Mouse (Mus musculus) MEL-GATA-1-ER (cell line): ENCODE measurements at regions not wholly inside any gene's neighbourhood (a gene's known extent, or its start where the extent isn't known, plus 50 kb on each side); places are given as distances from the start of the nearest gene placed in this dataset.
A peak's percentile ranks its signal among the peaks of the same experiment; 100 is the strongest.

Experiments
- DNase-seq: peaks from one replicate; pipeline ENCODE4 v3.0.0-alpha.2; 2012; ENCODE audit warnings: low read depth; ENCODE audit errors: extremely low read depth

DNA sequence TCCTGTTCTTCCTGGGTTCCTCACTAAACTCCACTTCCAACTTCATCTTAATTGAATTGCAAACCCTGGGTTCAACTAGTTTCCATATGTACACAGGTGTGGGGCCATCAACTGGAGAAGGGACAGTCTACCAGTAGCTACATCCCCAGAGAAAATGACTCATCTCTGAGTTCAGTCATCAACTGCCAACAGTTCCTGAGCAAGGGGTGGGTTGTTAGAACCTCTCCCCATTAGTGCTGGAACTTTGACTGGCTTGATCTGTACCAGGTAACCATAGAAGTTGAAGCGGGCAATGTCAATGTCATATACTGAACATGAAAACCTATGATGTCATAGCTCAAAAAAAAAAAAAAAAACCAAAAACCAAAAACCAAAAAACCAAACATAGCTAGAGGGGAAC is 69.8 kb downstream of the Gm21750 start:
- DNase-seq = no peak

DNA sequence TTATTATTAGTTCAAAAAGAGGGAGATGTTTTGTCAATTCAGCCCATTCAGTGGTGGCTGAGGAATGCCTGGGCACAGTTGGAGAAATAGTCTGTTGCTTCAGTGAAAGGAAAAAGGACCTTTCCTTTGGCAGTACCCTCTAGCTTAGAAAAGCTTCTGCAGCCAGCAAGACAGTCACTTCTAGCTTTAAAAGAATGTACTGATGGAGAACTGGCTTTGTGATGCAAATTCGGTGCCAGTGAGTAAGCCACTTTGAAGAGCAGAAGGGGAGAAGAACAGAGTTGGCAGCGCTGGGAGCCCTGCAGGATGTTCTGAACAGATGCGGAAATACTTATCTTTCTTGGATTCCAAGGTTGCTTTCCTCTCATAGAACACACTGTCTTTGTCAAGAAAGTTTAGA is 71.1 kb downstream of the Gm21750 start:
- DNase-seq = no peak

DNA sequence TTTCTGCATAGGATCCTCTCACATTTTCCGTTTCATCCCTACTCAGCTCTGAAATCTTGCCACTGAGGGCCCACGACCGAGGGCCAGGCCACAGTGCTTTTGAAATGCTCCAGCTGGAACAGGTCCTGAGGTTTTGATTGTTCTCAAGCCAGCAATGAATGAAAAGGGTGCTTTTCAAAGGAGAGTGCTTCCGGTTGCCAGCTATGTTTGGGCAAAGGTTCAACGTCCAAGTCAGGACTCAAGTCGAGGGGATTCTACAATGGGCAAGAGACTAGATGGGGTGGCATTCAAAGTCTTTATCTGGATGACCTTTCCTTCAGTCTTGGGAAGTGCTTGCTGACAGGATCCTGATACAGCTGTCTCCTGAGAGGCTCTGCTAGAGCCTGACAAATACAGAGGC is 89.8 kb downstream of the Gm21750 start:
- DNase-seq = no peak

DNA sequence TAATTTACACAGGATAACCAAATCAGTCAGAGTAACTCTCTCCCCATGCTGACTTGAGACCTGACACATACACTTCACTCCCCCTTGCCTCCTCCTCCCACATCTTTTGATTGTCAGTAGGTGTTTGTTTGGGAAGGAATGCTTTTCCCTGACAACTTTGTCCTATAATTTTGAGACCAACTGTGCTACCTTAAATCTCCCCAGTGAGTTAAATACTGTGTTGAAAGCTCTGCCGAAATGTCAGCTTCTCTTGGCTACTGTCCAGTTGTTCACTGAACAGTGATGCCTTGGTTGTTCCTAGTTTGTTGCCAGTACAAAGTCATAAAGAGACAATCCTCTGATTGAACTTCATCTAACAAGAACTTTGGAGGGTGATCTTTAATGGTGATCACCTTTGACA is 99.0 kb downstream of the Gm21750 start:
- no peak for DNase-seq

DNA sequence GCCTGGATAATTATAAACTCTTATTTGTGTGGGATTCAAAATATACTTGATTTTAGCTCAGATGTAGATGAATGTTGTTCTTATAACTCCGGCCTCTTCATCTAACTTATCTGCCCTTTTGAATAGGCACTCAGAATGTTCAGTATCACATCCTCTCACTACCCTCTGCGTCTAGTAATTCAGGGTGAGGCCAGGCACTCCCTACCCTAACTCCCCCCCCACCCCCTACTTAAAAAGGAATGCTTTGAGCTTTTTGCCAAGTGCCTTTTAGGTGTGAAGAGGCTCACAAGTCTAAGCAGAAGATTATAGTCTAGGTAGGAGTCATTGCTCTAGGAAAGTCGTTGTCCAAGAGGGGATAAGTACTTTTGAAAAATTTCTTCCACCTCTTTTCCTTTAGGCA is 111.9 kb downstream of the Gm21750 start:
- no peak for DNase-seq

DNA sequence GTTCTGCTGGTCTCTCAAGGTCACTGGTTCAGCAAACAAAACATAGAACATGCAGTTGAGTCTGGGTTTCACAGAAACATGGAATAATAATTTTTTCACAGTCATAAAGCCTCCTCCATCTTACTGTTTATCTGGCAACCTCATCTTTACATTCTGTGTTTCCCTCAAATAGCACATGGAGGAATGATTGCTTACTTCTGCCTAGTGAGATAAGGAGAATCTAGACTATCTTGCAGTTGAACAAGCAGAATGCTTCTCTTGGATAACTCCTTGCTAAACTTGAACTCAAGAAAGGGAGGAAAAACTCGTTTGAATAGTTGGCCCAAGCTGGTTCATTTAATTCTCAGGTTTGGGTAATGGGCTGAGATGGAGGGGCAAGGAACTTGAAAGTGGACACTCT is 112.8 kb downstream of the Gm21750 start:
- DNase-seq = no peak

DNA sequence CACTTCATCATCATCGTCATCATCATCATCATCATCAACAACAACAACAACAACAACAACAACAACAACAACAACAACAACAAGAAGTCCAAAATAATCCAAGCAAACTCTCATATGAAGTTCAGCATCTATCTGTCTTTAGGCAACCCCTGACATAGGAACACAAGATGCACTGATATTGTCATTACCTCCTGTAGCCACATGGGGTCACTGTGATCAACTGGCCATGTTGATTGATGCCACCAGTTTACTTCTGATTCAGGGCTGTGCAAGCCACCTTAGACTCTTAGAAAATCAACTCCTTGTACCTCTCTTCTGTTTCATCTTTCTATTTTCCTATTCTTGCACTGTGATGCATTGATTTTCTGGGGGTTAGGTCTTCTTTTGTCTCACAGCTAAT is 115.0 kb downstream of the Gm21750 start:
- peak; percentile 34 for DNase-seq

DNA sequence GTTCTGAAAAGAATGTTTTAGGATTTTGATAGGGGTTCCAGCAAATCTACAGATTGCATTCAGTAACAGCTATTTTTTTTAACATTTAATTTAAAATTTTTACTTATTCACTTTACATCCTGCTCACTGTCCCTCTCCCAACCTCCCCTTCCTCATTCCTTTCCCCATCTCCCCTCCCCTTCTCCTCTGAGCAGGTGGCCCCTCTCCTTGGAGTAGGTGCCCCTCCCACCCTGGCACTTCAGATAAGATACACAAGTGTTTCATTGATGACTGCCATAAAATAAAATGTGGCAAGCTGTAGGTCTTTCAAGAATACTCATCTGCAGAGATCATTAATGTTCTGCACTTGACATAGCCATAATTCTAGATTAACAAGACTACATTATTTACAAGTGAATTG is 146.1 kb downstream of the Gm21750 start:
- no peak for DNase-seq

DNA sequence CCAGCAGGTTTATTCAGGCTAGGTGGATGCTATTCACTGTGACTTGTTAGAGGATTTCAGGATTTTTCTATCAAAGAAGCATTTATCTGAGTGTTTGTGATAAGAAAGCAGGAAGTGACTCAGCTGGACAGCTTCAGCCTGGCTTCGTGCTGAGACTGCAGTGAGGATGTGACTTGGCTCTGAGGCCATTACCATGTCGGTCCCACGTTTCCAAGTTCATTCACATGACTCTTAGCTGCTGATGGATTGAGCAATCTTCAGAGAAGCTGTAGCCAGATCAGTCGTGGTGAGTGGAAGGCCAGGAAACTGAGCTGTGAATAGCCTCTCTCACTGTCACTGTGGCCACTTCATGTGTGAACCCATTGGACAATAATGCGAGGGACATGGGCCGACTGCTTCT is 177.9 kb downstream of the Gm21750 start:
- DNase-seq = no peak

DNA sequence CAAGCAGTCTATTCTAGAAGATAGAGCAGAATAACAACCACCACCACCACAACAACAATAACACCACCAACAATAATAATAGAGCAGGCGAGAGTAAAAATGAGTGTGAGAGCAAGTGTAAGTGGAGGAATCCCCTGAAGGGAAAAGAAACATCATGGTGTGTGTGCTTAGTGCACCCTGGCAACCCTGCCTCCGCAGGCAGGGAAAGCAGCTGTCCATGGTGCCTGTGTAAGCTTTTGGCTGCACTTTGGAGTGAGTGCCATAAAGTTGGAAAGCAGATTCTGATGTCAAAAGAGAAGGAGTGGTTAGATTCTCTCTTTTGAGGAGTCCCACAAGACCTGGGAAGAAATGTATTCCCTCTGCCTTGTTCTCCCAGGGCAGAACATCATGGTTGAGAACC is 200.8 kb downstream of the Gm21750 start:
- no peak for DNase-seq

DNA sequence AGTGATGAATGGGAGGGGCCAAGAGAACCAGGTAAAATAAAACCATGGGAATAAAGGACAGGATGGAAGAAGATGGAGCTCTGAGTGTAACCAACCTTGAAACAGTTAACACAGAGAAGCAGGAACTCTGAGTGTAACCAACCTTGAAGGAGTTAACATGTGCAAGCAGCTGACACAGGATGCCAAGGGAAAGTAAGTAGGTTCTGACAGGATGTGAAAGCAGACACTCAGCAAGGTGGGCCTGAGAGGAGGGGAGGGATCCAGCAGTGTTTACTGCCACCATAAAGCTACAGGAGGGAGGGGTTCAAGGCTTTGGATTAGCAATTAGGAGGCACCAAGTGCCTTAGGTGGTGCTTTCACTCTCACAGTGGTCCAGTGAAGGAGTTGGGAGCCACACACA is 213.3 kb downstream of the Gm21750 start:
- DNase-seq = no peak

DNA sequence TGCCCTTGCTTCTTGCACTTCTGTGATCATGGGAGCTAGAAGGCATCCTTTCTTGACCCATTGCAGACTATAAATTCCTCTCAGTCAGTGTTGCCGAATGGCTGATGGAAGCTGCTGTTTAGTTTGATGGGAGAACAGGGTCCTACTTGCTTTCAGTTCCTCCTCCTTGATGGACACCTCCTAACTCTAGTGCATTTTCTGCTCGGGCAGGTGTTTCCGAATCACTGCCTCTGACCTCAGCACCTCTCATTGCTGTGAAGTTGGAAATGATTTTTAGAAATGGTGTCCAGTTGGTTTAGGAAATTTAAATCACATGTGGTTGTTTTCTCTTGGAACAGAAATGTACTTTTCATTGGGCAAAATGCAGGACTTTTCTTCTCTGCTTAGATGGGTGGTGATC is 214.9 kb downstream of the Gm21750 start:
- no peak for DNase-seq

DNA sequence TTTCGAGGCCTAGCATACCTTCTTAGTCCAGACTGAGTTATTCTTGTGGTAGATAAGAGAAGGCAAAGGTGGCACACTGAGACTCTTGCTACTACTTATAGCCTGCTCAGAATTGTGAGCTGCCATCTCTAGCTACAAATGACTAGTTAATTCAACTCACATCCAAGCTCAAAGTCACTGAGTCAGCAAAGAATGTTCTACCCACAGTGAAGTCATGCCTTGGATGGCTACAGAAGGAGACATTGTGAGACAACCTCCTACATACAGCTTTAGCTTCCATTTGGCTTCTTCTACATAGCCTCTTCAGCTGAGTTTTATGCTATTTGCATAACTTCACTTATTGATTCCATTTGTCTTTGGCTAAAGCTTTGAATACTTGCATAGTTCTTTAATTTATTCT is 217.2 kb downstream of the Gm21750 start:
- DNase-seq = no peak

DNA sequence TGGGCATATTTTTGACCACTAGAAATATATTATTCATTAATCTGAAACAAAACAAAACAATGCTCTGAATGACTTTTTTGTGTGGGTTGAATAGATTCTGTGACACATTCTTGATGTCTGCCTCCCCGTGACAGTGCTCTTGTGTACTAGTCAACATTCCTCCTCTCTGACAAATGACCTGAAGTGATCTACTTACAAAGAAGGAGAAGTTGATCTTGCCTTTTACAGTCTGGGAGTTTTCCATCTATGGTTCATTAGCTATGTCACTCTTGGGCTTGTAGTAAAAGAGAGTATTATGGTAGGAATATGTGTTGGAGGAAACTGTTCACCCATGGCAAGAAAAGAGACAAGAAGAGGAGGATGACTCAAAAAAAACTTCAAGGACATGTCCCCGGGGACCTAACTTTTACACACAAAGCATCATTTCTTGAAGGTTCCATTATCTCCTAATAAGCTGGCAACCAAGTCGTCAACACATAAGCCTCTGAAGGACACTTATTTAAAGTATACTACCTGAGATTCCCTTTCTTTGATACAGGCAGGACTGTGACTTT is 217.9 kb downstream of the Gm21750 start:
- no peak for DNase-seq

DNA sequence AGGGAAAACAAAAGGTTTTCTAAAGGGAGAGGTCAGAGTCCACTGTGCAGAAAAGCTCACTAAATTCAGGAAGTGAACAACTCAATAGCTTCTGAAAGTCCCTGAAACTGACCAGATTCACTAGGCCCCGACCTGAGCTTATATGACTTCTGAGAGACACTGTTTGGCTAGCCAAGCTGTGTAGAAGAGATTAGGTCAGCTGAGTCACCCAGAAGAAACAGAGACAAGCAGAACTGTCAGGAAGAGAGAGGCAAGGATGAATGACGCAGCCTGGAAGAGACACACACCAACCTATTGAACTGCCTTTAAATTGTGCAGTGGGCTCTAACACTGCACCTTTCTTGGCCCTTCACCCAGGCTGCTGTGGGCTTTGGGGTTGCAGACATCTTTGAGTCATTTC is 230.4 kb downstream of the Gm21750 start:
- DNase-seq = no peak

DNA sequence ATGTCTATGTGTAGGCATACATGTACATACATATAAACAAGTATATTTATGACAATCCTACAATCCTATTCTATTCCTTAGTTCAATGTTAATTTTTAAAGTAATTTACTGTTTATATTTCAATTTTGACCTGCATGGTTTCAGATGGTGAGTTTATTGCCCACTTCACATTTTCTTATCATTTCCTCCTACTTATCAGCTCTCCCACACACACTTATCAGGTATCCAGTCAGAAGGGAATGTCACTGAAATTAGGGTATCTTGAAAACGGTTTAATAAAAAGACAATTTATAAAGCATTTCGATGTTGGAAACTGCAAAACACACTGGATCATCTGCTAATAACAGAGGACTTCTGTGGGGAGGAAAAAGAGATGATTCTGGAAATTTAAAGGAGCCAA is 233.8 kb downstream of the Gm21750 start:
- no peak for DNase-seq

DNA sequence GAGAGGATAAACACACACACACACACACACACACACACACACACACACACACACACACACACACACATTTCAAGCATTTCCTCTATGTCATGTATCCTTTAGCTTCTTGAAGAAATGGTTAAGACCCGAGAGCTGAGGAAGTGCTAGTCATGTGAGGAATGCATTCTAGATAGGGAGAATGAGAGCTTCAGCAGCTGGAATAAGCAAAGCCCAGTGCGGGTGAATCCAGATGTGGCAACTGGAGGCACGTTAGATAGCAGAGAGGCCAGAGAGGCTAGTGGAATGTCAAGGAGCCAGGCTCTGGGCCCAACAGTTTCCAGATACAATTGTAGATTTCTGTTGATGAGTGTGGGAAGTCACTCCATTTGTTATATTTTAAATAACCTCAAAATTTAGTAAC is 234.2 kb downstream of the Gm21750 start:
- DNase-seq = peak; percentile 24

DNA sequence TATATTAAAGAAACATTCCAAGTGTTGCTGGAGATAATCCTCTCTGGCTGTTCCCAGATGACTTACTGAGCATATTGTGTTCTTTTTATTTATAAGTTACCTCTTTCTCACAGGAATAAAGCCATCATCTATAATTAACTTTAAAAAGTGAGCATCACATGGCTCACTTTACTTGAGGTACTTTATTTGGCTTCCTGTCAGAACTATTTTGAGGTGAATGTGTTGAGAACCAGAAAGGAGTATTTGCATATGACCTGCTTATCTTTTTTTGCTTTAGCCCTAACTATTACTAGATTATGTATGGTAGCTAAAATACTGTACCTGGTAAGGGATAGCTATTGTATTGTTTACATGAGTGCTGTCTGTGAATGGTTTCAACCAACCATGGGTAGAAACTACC is 238.1 kb downstream of the Gm21750 start:
- DNase-seq = no peak

DNA sequence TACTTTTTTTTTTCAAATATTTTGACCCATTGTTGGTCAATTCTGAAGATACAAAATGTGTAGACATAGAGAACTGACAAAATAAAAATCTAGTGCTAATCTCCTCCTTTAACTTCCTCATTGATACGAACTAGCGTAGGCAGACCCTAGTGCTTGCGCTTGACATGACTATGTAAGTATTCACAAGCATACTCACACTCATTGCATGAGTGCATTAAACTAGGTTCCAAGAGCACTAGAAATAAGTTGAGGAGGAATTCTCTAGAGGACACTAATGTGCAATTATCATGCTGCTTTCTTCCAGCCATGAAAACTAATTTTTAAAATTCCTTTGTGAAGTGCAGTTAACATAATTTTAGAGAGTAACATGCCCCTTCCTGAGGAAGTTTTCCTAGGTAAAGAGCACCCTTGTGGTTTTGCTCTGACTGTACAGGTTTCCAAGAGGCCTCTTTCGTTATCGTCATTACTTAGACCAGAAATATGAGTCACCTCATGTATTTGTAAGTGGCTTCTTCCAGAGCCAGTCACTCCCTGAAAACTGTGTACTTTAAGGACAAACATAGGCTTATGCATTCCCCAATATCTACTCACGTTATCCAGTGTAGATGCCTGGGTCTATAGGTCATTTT is 241.2 kb downstream of the Gm21750 start:
- no peak for DNase-seq

DNA sequence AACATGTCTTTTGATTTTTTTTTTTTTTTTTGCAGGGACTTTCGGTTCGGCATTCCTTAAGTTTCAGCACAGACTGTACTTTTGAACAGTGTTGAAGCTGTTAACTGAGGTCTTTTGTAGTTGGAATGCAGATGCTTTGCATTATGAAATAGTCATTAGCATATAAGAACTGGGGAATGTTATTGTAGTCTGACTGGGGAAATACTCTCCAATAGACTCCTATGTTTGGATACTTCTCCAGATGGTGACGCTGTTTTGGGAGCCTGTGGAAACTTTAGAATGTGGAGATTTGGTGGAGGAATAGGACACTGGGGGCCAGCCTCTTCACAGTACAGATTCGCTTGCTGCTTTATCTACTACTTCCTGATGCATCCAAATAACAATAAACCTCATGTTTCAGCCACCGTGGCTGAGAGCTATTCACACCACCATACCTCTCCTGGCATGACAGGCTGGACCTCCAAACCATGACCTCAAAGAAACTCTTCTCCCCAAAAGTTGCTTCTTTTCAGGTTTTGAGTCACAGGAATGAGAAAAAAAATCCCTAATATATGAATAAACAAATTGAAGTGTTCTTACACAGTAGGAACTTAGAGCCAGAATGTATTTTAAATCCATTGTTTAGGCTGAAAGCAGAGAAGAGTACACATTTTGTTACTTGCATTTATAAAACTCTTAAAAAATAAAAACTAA is 252.9 kb downstream of the Gm21750 start:
- DNase-seq = no peak

DNA sequence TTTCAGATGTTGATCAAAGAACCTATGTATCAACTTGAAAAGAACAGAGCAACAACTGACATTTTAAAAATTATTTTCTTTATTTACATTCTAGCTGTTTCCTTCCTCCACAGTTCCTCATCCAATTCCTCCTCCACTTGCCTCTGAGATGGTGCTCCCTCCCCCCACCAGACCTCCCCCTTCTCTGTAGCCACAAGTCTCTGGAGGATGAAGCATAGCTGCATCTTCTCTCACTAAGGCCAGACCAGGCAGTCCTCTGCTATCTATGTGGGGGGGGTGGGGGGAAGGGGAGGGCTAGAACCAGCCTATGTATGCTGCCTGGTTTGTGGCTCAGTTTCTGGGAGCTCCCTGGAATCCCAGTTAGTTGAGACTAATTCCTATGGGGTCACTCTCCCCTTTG is 255.0 kb downstream of the Gm21750 start:
- no peak for DNase-seq

DNA sequence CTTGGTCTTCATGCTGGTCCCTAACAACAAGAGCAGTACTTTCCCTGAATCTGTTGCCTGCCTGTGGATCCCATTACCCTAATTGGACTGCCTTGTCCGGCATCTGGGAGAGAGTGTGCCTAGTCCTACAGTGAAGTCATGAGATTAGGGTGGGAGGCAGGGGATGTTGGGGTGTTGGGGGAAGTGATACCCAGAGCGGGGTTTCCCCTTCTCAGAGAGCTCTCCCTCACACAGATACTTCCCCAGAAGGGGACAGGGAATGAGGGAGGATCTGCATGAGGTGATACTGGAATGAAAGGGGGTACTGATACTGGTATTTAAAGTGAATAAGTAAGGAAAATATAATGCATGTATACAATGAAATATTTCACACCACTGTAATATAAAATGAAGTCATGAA is 270.1 kb downstream of the Gm21750 start:
- no peak for DNase-seq

DNA sequence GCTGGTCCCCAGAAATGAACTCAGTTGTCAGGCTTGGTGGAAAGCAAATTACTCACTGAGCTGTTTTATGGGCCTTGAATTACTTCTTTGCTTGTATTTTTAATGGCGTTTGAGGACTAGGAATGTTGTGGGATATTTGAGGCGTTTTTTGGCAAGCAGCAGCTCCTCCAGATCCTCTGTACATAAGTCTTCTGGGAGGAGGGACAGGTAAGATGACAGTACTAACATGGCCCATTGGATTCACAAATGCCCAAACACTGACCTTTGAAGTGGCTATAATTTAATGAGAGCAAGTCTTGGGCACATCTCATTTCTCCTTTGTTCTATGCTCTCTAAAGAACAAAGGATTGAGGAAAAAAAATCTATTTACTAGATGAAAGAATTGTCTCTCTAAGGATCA is 286.3 kb downstream of the Gm21750 start:
- no peak for DNase-seq
